Mouse (Mus musculus) forebrain, embryonic 13.5 days (tissue): ENCODE results near the gene Gm29776. TPM values are rescaled to one million over a fixed set of nuclear protein-coding genes. Genes with fewer than 3 reads are reported as not detected.

ENCODE experiments used
- ATAC-seq: fragments of 200-750 bp; cut with Nextera tagmentation; 2 replicates; pipeline ENCODE4 v1.8.0; 2017
- H3K27ac ChIP-seq: fragments of 300-500 bp; sonication (generic); 2 replicates; pipeline ENCODE4 v1.5.1; 2015; ENCODE audit warnings: inconsistent platforms, mild to moderate bottlenecking, moderate library complexity
- H3K27me3 ChIP-seq: fragments of 300-500 bp; sonication (generic); 2 replicates; pipeline ENCODE4 v1.6.1; 2015; ENCODE audit warnings: mild to moderate bottlenecking, inconsistent platforms
- H3K36me3 ChIP-seq: fragments of 300-500 bp; sonication (generic); 2 replicates; pipeline ENCODE4 v1.6.1; 2015; ENCODE audit warnings: mild to moderate bottlenecking, inconsistent platforms; ENCODE audit not compliant: poor library complexity, severe bottlenecking
- H3K4me1 ChIP-seq: fragments of 300-500 bp; sonication (generic); 2 replicates; pipeline ENCODE4 v1.6.1; 2015; ENCODE audit warnings: inconsistent platforms
- H3K4me2 ChIP-seq: fragments of 300-500 bp; sonication (generic); 2 replicates; pipeline ENCODE4 v1.6.1; 2015; ENCODE audit warnings: inconsistent platforms, mild to moderate bottlenecking, moderate library complexity
- H3K4me3 ChIP-seq: fragments of 300-500 bp; sonication (generic); 2 replicates; pipeline ENCODE4 v1.5.1; 2015; ENCODE audit warnings: mild to moderate bottlenecking, inconsistent platforms
- H3K9ac ChIP-seq: fragments of 300-500 bp; sonication (generic); 2 replicates; pipeline ENCODE4 v1.6.1; 2015; ENCODE audit warnings: mild to moderate bottlenecking, inconsistent platforms
- H3K9me3 ChIP-seq: fragments of 300-500 bp; sonication (generic); replicated peaks from 2 replicates; pipeline ENCODE4 v1.6.1; 2016; ENCODE audit warnings: inconsistent platforms
- WGBS: fragments of 180-500 bp; shearing (Covaris S2); methylation state at CpG from one replicate; pipeline ENCODE4 v1.1.7; 2015; 5-methylcytosine and 5-hydroxymethylcytosine counted together
- microRNA-seq: library from miRNA; unstranded; fragments of <30 nt; microRNA quantifications from one replicate; pipeline ENCODE4, GENCODE M21; 2016
- polyA plus RNA-seq: library from polyadenylated mRNA; unstranded; fragments of >200 nt; fragmentation: Nextera tagmentation; extraction: Ambion mirVana; gene quantifications from 2 replicates; pipeline ENCODE4 v1.2.1, GENCODE M21; 2015

Gene Gm29776
- polyA plus RNA-seq, 1 experiment from 2014 or later: not detected

DNA sequence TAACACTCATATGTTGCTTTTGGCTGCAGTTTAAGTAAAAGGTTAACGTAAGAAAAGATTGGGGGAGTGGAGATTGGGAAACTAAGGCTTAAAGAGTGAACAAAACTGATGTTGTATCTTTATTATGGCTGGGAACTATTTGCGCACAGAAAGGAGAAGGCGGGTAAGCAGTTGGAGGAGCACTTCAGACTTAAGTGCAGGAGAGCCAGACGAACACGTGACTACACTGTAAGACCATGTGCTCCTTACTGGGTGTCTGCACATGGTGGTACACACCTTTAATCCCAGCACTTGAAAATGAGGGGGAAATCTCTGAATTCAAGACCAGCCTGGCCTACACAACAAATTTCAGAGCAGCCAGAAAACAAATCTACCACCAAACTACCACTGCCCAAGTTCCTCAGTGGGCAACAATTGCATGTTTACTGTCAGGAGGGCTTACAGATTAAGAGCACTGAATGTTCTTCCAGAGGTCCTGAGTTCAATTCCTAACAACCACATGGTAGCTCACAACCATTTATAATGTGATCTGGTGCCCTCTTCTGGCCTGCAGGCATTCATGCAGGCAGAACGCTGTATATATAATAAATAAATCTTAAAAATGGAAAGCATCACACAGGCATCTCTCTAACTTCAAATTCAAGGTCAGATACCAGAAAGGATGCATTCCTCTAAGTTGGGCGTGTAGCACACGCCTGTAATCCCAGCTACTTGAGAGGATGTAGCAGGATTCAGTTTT lies 51.6 kb downstream of the Gm29776 start:
- H3K9me3 ChIP-seq: no peaks in the 10 kb centered on the region
- no peak overlapping the region for H3K9ac ChIP-seq
- H3K27ac ChIP-seq: no peak overlapping the region
- peaks cover 92% of the 10 kb centered on the region for H3K36me3 ChIP-seq
- no peaks in the 10 kb centered on the region for H3K27me3 ChIP-seq
- no peak for ATAC-seq
- H3K4me3 ChIP-seq: no peak overlapping the region
- peaks cover 37% of the 10 kb centered on the region for H3K4me1 ChIP-seq
- H3K4me2 ChIP-seq: no peak overlapping the region
- WGBS: 93% methylated on average over 8 of the region's 8 CpGs

DNA sequence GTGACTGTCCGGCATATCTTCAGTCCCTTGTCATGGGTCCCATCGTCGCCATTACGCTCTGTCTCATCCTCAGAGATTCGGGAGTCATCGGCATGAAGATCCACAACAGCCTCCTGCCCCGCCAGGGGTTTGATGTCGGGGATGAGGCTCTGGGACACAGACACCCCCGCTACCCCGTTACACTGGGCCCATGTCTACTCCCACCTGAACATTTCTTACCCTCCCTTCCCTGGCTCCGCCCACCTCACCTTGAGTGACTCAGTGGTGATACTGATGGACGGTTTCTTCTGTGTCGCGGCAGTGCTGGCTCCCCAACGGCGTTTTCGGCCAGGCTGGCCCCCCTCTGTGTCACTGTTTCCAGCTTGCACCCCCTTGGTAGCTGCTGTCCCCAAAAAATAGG lies 52.2 kb downstream of the Gm29776 start:
- ATAC-seq: no peak
- Histone ChIP-seq H3K9ac (no peak overlapping the region), H3K36me3 (peaks cover 89% of the 10 kb centered on the region), H3K9me3 (no peaks in the 10 kb centered on the region), H3K27ac (no peak overlapping the region), H3K4me1 (peaks cover 34% of the 10 kb centered on the region), H3K4me3 (no peak overlapping the region), H3K27me3 (no peaks in the 10 kb centered on the region), H3K4me2 (no peak overlapping the region)
- WGBS: 95% methylated on average over 17 of the region's 17 CpGs

DNA sequence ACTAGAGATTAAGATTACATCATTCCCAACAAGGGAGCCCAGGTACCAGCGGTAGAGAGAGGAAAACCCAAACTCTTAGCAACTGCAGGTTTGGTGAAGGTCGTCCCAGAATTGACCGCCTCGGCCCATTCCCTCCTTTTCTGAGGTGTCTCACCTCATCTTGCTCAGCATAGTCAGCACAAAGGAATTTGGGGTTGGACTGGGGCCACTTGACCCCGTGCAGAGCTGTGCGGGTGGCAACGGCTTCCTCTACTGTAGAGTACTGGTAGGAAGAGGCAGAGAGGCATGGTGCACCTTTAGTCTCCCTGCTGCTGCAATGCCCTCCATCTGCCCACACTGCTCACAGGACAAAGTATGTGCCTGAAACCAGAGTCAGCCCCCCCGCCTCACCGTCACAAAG lies 54.3 kb downstream of the Gm29776 start:
- Histone ChIP-seq H3K36me3 (peaks cover 70% of the 10 kb centered on the region), H3K4me3 (no peak overlapping the region), H3K9ac (no peak overlapping the region), H3K9me3 (no peaks in the 10 kb centered on the region), H3K27me3 (no peaks in the 10 kb centered on the region), H3K4me1 (peaks cover 28% of the 10 kb centered on the region), H3K27ac (no peak overlapping the region), H3K4me2 (no peak overlapping the region)
- no peak for ATAC-seq
- WGBS: 97% methylated on average over 9 of the region's 9 CpGs

DNA sequence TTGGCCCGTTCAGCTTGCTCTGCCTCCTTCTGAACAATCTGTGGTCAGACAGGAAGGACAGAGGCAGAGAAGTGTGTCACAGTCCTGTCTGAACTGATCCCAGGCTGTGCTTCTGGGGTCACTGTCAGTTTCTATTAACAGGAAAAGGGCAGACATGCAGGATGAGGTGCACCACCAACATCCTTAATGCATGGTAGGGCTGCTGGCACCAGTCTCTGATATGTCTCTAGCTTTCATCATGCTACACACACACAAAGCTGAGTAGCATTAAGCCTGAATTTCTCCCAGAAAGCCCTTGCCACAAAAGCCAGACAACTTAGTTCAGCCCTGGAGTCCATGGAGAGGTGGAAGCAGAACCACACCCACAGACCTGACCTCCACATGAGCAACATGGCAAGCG lies 55.6 kb downstream of the Gm29776 start:
- Histone ChIP-seq H3K27me3 (no peaks in the 10 kb centered on the region), H3K36me3 (peaks cover 70% of the 10 kb centered on the region), H3K9ac (no peak overlapping the region), H3K9me3 (no peaks in the 10 kb centered on the region), H3K4me2 (no peak overlapping the region), H3K4me3 (no peak overlapping the region), H3K27ac (no peak overlapping the region; the same call in 1 of the 2 replicates), H3K4me1 (peaks cover 28% of the 10 kb centered on the region)
- 85% methylated on average over 2 of the region's 2 CpGs for WGBS
- no peak for ATAC-seq

Small RNAs within 50 kb of the gene (microRNA-seq; reads per million reads assigned to microRNA genes)
- gene Mir6948: not detected

Other genes starting within 250 kb of the Gm29776 start
- gene Lrp10, start 234.7 kb downstream of the Gm29776 start, polyA plus RNA-seq: 19.9 and 24.4 TPM in 2 replicates
- gene Rem2, start 222.7 kb downstream of the Gm29776 start, polyA plus RNA-seq: 24.2 and 24.4 TPM in 2 replicates
- 107 and 113 TPM in 2 replicates for gene Prmt5, start 181.3 kb downstream of the Gm29776 start, polyA plus RNA-seq
- gene Haus4, start 144.2 kb downstream of the Gm29776 start, polyA plus RNA-seq: 39.7 and 43.1 TPM in 2 replicates
- gene Ajuba, start 121.3 kb downstream of the Gm29776 start, polyA plus RNA-seq: 18.8 and 20.3 TPM in 2 replicates
- gene 4931414P19Rik, start 92.8 kb downstream of the Gm29776 start, polyA plus RNA-seq: 8.3 and 9.4 TPM in 2 replicates
- gene Psmb5, start 80.8 kb downstream of the Gm29776 start, polyA plus RNA-seq: 462 and 492 TPM in 2 replicates
- gene Psmb11, start 77.4 kb downstream of the Gm29776 start, polyA plus RNA-seq: 0.04 TPM in 1 of 2 replicates, not detected in the other
- gene Gm17606, start 57.9 kb downstream of the Gm29776 start, polyA plus RNA-seq: not detected in 2 replicates
- gene Cdh24, start 57.5 kb downstream of the Gm29776 start, polyA plus RNA-seq: 7.1 and 8.0 TPM in 2 replicates
- gene 1700123O20Rik, start 12.6 kb downstream of the Gm29776 start, polyA plus RNA-seq: 84.6 and 87.5 TPM in 2 replicates
- 191 and 216 TPM in 2 replicates for gene Acin1, start 11.9 kb downstream of the Gm29776 start, polyA plus RNA-seq
- not detected in 2 replicates for gene Cebpe, start 13.3 kb upstream of the Gm29776 start, polyA plus RNA-seq
- gene Slc7a8, start 83.1 kb upstream of the Gm29776 start, polyA plus RNA-seq: 3.2 and 3.5 TPM in 2 replicates
- not detected in 2 replicates for gene Rnf212b, start 115.3 kb upstream of the Gm29776 start, polyA plus RNA-seq
- gene Homez, start 172.1 kb upstream of the Gm29776 start, polyA plus RNA-seq: 11.9 and 12.8 TPM in 2 replicates
- gene Ppp1r3e, start 178.7 kb upstream of the Gm29776 start, polyA plus RNA-seq: 1.4 and 2.0 TPM in 2 replicates
- gene Bcl2l2, start 184.5 kb upstream of the Gm29776 start, polyA plus RNA-seq: 3.4 and 4.1 TPM in 2 replicates
- 0.30 TPM in 1 of 2 replicates, not detected in the other for gene Gm20521, start 184.6 kb upstream of the Gm29776 start, polyA plus RNA-seq
- 167 and 171 TPM in 2 replicates for gene Pabpn1, start 193.7 kb upstream of the Gm29776 start, polyA plus RNA-seq
- 90.8 and 102 TPM in 2 replicates for gene Slc22a17, start 214.3 kb upstream of the Gm29776 start, polyA plus RNA-seq
- gene Efs, start 227.3 kb upstream of the Gm29776 start, polyA plus RNA-seq: 28.2 and 30.5 TPM in 2 replicates
- gene Il25, start 233.9 kb upstream of the Gm29776 start, polyA plus RNA-seq: 0.23 and 0.52 TPM in 2 replicates
- 0.69 and 0.85 TPM in 2 replicates for gene Cmtm5, start 237.4 kb upstream of the Gm29776 start, polyA plus RNA-seq